Mouse (Mus musculus): ENCODE measurements at regions not wholly inside any gene's neighbourhood (a gene's known extent, or its start where the extent isn't known, plus 50 kb on each side); places are given as distances from the start of the nearest gene placed in this dataset.

DNA sequence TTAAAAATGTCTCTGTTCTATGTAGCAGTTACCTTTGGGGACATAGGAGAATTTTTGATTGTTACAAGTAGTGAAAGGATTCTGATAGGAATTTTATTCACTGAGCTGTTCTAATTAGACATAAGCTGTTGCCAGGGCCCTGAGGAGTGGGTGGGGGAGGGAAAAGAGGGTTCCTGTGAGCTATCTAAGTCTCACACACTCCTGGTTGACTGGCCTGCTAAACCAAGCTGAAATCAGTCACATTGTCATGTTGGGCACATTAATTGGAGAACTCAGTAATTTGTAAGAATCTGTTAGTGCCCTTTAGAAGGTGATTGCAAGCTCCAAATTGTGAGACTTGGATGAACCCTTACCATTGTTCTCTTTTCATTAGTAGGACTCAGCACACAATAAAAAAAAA, 367.8 kb upstream of the Meis2 start:
- no peak for TF ChIP-seq CHD2 (IDR thresholded peaks at IDR 0.05; ENCODE audit: low read depth, low read length)
- TF ChIP-seq MAFK (IDR thresholded peaks at IDR 0.05; ENCODE audit: insufficient read depth, low read depth, low read length), result no peak
- no peak for TF ChIP-seq HCFC1 (IDR thresholded peaks at IDR 0.05; ENCODE audit: borderline replicate concordance, insufficient read depth, low read length)
- TF ChIP-seq ZC3H11A (IDR thresholded peaks at IDR 0.05; ENCODE audit: borderline replicate concordance, low read depth, low read length), result no peak
- no peak for TF ChIP-seq ZNF384 (IDR thresholded peaks at IDR 0.05; ENCODE audit: low read depth, low read length)

Data from ES-E14 (cell line).